Mouse (Mus musculus) splenic B cell, adult 2 months (primary cell): Measurements from ENCODE around the gene Mknk1.

Source experiments
- DNase-seq: peaks from one replicate; pipeline ENCODE4 v3.0.0-alpha.2; 2011; ENCODE audit warnings: low read depth, low spot score
- H3K27me3 ChIP-seq: 2 replicates; pipeline ENCODE4 v1.6.1; 2012; ENCODE audit warnings: mild to moderate bottlenecking, low read length, moderate library complexity, mixed read lengths; ENCODE audit not compliant: control insufficient read depth, poor library complexity, insufficient read depth, severe bottlenecking
- H3K36me3 ChIP-seq: 2 replicates; pipeline ENCODE4 v1.6.1; 2012; ENCODE audit warnings: mild to moderate bottlenecking, low read length, moderate library complexity, mixed read lengths; ENCODE audit not compliant: control insufficient read depth, poor library complexity, insufficient read depth, severe bottlenecking

The Mknk1 gene

GRCm38 (mm10) chr4:115855609-115856008 is 16.6 kb downstream of the Mknk1 start:
- no peaks in the 10 kb centered on the region for H3K27me3 ChIP-seq
- DNase-seq = no peak
- H3K36me3 ChIP-seq = no peaks in the 10 kb centered on the region; the same call in 1 of the 2 replicates

DNA sequence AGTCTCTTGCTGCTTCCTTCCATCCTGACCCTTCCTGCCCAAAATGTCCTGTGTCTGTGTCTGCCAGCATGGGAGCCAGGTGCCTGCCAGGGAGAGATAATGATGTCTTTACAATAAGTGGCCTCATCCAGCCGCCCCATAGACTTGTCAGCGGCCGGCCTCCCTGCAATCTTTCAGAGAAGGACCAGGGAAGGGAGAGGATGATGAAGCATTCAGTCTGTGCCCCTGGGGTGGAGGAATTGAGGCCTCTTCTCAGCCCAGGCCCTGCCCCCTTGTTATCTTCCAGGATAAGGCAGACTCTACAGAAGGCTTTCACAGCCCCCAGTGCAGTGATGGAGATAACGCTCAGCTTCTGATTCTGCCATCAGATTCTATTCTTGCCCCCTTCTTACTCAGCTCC is 17.3 kb downstream of the Mknk1 start:
- peaks cover 2% of the 10 kb centered on the region; the same call in 1 of the 2 replicates for H3K36me3 ChIP-seq
- no peak for DNase-seq
- H3K27me3 ChIP-seq = no peaks in the 10 kb centered on the region

DNA sequence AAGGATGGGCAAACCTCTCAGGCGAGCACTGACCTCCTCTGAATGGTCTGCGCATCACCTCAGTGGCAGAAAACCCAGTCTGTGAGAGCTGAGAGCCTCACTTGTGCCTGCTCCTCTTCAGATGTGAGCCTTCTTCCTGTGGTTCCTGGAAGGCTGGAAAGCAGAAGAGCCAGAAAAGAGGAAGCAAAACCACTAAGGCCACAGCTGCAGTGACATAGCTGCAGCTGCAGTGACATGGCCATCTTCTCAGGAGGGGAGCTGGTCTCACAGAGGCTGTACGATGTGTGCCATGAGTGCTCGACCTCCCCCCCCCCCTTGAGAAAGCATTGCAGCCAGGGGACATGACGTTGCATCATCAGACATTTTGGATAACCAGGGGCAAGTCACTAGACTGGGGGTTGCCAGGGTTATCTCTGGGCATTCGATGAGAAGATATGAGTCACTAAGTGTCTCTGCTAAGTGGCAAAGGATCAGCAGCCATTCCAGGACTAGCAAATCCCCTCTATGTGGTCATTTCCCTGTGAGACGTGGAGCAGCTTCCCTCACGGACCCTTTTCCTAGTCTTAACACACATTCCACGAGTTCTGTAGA is 18.4 kb downstream of the Mknk1 start:
- H3K36me3 ChIP-seq = peaks cover 2% of the 10 kb centered on the region; the same call in 1 of the 2 replicates
- no peaks in the 10 kb centered on the region for H3K27me3 ChIP-seq
- DNase-seq = peak; percentile 59

DNA sequence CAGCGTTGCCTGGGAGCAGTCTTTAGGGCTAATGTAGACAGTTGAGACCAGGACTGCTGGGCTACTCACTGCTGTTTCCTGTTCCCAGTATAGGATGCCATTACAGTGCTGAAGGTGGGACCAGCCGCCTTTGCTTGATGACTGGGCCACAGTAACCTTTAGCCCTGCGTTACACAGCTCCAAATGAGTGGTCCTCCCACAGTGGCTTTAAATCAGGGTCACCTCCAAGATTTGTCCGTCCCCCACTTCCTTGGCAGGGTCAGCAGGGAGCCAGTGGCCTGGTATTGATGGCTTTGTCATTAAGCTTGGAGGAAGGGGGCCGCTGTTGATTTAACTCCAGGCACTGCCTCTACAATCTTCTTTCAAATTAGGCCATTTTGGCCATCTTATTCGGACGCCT is 24.4 kb downstream of the Mknk1 start:
- no peaks in the 10 kb centered on the region for H3K27me3 ChIP-seq
- DNase-seq = no peak
- peaks cover 3% of the 10 kb centered on the region for H3K36me3 ChIP-seq

- Histone ChIP-seq H3K27me3 (no peaks in the 10 kb centered on the region), H3K36me3 (peaks cover 3% of the 10 kb centered on the region)
- no peak for DNase-seq
These were observed 24.9 kb downstream of the Mknk1 start for GRCm38 (mm10) chr4:115863880-115864279.

GRCm38 (mm10) chr4:115869512-115870210 is 30.7 kb downstream of the Mknk1 start:
- DNase-seq = no peak
- no peaks in the 10 kb centered on the region for H3K27me3 ChIP-seq

DNA sequence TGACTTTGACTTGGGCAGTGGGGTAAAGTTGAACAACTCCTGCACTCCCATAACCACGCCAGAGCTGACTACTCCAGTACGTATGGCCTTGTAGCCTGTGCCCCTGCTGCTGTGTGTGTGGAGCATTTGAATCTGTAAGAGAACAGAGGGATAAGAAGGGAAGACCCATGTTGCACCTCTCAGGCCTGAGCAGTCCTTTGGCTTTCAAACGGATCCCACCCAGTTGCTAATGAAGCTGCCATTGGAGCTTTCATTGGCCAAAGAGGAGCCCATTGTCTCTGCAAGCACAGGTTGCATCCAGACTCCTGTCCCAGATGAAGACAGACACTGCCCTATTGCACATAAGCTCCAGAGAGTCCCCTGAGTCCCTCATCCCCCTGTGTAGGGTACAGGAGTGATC is 34.2 kb downstream of the Mknk1 start:
- Histone ChIP-seq H3K36me3 (peaks cover 9% of the 10 kb centered on the region), H3K27me3 (no peaks in the 10 kb centered on the region)

More at GRCm38 (mm10) chr4:115869512-115870210, 30.7 kb downstream of the Mknk1 start:
- H3K36me3 ChIP-seq = peaks cover 8% of the 10 kb centered on the region; the same call in 1 of the 2 replicates

DNA sequence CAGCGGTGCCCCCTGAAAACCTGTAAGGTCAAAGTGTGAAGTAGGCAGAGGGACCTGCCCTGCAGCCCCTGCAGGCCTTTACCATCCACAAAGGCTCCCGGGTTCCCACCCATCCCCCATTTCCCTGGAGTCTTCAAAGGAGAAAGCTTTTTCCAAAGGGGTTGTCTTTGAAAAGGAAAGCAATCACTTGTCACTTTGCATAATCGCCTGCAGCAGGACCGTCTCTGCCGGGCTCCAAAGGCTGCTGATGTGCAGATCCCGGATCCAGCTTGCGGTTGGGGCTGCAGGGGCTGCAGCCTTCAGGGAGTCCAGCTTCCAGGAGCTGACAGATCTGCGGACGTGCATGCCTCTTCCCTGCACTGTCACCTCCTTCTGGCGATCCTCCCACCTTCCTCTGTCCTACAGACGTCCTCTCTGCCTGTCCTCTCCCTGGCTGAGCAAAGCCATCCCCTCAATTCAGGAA is 39.2 kb downstream of the Mknk1 start:
- no peaks in the 10 kb centered on the region for H3K27me3 ChIP-seq
- peaks cover 7% of the 10 kb centered on the region; the same call in 1 of the 2 replicates for H3K36me3 ChIP-seq
- no peak for DNase-seq

More for the DNA sequence above, 34.2 kb downstream of the Mknk1 start:
- no peak for DNase-seq

- peaks cover 7% of the 10 kb centered on the region; the same call in 1 of the 2 replicates for H3K36me3 ChIP-seq
These were observed 39.8 kb downstream of the Mknk1 start for GRCm38 (mm10) chr4:115878828-115879227.

GRCm38 (mm10) chr4:115881183-115881582 is 42.2 kb downstream of the Mknk1 start:
- no peaks in the 10 kb centered on the region; the same call in 1 of the 2 replicates for H3K36me3 ChIP-seq
- no peak for DNase-seq
- H3K27me3 ChIP-seq = no peaks in the 10 kb centered on the region

More at GRCm38 (mm10) chr4:115878828-115879227, 39.8 kb downstream of the Mknk1 start:
- H3K27me3 ChIP-seq = no peaks in the 10 kb centered on the region
- DNase-seq = no peak

GRCm38 (mm10) chr4:115882195-115882594 is 43.2 kb downstream of the Mknk1 start:
- Histone ChIP-seq H3K36me3 (no peaks in the 10 kb centered on the region; the same call in 1 of the 2 replicates), H3K27me3 (no peaks in the 10 kb centered on the region)
- DNase-seq = no peak

GRCm38 (mm10) chr4:115884022-115884421 is 45.0 kb downstream of the Mknk1 start, which contains the start of gene Kncn:
Kncn (plus strand) TSS chr4:115884400.
- H3K27me3 ChIP-seq = no peaks in the 10 kb centered on the region
- no peak for DNase-seq
- H3K36me3 ChIP-seq = no peaks in the 10 kb centered on the region

GRCm38 (mm10) chr4:115885846-115886245 is 46.8 kb downstream of the Mknk1 start:
- Histone ChIP-seq H3K36me3 (no peaks in the 10 kb centered on the region), H3K27me3 (no peaks in the 10 kb centered on the region)
- DNase-seq = no peak

GRCm38 (mm10) chr4:115886875-115887274 is 47.9 kb downstream of the Mknk1 start:
- no peaks in the 10 kb centered on the region for H3K36me3 ChIP-seq
- DNase-seq = no peak
- H3K27me3 ChIP-seq = no peaks in the 10 kb centered on the region

DNA sequence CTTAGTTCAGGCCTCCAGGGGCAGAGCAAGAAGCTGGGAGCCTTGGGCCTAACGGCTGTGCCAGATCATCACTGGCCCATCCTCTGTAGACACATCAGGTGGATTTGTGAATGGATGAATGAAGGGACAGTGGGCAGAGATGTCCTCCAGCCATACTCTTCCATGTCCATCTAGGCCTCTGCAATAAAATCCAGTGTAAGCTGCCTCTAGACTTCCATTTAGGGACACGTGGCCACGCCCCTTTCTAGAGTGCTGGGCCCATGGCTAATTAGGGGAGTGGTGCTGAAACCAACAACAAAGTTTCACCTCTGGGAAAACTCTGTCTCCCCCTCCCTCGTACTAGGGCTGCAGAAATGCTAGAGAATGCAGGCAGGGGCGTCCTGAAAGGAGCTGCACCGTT is 51.1 kb downstream of the Mknk1 start:
- Histone ChIP-seq H3K27me3 (no peaks in the 10 kb centered on the region), H3K36me3 (no peaks in the 10 kb centered on the region)
- DNase-seq = no peak
